Mouse (Mus musculus) T-cell, adult 2 months (primary cell): ENCODE results near the gene Tpk1.

Source experiments
- DNase-seq: peaks from one replicate; pipeline ENCODE4 v3.0.0; 2022; ENCODE audit warnings: low spot score

Tpk1 gene

DNA sequence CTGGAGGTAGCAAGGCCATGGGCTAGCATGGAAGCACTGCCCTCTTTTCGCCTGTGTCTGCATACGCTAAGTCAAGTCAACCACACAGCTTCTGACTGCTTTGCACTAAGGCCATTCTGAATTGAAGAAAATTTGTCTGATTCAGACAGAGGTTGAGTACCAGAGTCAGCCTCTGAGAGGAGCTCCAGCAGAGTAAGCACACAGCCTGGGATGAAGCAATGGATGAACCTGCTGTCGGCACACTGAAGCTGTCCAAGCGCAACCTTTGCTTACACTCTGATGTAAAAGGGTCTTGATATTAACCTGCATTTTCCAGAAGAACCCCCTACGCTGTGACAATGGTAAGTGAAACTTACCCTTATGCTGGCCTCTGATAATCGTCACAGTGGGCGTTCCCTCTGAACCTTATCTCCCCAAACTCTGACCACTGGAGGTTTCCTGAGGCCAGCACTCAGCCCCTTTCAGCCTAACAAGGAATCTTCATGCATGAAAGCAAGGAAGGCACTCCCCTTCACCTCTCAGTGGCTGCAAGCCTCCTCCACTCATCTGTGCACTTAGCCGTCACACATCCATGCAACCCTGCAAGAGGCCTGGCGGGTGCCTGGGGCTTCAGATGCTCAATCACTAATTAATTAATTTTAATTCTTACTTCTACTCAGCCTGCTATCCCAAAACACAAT lies 311.4 kb downstream of the Tpk1 start:
- DNase-seq, result no peak

DNA sequence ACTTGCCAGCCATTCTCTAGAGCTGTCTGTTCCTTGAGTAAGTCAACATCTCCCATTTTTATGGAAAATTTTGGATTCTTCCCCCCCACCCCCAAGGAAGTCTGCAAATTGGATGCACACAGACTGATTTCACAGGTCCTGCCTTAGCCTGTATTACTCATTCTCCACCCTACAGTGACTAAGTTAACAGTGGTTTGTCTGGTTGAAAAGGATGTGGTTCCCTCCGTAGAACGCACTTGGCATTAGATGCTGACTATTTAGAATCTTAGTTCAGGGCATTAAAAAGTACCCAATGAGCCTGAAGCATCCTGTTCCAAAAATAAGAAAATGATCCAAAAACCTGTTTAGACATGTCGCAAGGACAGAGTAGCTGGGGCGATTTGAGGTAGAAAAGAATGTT lies 312.6 kb downstream of the Tpk1 start:
- DNase-seq, result no peak

DNA sequence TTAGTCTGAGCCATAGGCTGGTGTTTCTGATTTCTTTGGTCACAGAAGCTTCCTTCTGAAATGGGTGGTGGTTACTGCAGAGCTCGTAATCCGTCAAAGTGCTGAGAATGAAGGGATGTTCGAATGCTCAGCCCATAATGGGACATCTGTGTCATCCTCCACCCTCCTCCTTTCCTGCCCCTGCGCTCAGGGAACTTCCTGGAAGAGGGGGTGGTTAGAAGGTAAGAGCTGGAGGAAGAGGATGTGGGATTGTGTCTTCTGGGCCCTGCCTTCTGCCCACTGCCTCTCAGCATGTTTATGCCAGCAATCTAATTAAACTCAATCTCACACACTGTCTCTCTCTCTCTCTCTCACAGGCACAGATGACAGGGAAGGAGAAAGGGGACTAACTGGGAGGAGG lies 317.0 kb downstream of the Tpk1 start:
- no peak for DNase-seq

DNA sequence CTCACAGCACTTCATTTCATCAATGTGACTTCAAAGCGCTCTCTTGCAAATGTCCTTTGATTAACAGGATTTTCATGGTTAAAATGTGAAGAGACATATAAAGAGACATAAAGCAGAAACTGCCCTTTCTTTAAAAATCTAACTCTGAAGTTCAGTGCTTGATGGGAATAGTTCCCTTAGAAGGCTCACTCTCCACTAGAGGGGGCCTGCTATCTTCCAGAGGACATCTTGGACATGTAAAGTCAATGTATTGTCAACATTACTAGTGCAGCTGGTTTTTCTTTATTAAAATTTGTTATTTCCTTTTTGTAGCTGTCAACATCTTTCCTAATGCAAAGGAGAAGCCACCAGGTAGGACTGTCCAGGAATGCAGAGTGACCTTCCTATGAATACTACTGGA lies 318.4 kb downstream of the Tpk1 start:
- no peak for DNase-seq

DNA sequence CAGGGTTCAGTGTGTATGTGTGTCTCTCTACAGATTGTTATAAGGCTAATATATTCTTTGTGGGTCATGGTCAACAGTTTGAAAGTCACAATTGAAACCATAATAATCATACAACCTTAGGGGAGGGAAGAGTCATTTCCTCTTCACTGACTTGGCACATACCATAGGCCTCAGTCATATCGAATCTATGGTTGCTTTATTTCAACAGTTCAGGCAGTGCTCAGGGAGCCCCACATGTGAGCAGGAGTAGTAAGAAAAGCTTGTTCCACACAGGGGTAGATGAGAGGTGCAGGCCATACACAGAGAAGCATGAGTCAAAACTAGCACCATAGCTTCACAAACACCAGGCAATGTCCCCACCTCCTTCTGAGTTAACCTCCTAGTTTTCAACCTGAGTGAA lies 323.1 kb downstream of the Tpk1 start:
- DNase-seq, result no peak

DNA sequence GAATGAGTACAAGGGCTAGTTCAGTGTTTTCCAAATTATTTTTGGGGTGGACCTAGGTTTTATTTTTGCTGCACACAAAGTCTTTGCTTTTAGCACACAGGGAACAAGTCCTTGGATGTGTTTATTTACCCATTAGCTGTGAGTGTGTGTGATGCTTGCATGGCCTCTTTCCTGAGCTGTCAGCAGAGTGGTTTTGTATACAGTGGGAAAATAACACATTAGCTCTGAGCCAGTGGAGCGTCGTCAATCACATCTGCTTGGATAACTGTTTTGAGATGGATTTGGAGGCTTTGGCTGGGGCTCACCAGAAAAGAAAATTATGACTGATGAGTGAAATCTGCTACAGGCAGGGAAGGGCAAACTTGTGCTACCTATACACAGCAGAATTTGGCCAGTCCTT lies 323.7 kb downstream of the Tpk1 start:
- no peak for DNase-seq

DNA sequence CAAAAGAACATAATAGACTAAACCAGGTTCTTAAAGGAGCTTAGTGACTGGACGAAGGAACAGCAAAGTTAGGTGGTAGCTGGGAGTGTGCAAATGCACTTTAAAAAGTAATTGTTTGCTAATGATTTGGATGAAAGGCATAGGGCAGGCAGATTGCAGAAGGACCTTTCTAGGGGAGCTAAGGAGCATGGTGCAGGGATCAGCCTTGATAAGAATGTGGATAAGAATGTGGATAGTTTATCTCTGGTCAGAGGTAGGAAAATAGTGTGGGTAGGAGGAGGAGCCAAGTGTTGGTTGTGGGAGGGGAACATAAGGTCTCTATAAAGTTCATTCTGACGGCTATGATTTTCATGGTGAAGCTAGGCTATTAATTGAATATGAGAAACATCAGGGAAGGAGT lies 327.3 kb downstream of the Tpk1 start:
- no peak for DNase-seq

DNA sequence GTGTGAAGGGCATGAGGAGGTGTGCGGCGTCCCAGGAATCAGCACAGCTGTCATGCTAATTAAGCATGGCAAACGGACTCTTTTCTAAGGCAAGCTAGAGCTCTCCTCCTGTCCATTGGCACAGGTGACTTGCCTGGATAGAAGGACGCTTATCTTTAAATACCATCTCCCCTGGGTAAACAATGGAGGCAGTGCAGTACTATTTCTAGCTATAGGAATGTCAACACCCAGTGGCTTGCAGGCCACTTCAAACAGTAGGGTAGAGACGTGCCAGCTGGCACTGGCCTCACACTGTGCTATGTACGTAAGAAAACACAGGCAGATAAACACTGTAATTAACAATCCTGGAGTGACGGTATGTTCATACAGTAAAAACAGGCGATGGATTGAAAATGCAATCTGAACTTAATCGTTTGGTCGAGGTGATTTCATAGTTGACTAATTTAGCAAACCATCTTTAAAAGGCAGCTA lies 328.6 kb downstream of the Tpk1 start:
- no peak for DNase-seq

DNA sequence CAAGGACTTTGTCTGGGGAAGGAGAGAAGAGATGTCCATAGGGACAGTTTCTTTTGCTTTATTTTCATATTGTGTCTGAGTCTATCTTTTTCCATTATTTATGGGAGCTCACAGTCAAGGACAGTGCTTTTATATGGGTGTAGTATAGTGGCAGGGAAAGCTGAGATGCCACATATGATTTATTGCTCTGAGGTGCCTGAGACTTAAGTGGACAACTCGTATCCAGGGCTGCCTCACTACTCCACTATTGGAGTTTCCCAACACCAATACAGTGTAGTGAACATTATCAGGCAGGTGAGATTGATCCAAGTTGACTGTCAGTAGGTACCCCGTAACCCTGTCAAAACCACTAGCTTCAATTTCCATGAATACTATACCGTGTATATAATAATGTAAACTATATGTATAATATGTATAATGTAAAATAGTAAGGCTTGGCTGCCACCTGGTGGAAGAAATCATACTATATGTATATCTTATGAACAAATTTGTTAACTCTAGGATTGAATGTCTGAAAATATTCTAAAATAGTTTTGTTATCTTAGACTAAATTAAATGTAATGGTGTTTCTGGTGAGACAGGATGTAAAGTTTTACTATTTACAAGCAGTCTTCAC lies 330.4 kb downstream of the Tpk1 start:
- no peak for DNase-seq

DNA sequence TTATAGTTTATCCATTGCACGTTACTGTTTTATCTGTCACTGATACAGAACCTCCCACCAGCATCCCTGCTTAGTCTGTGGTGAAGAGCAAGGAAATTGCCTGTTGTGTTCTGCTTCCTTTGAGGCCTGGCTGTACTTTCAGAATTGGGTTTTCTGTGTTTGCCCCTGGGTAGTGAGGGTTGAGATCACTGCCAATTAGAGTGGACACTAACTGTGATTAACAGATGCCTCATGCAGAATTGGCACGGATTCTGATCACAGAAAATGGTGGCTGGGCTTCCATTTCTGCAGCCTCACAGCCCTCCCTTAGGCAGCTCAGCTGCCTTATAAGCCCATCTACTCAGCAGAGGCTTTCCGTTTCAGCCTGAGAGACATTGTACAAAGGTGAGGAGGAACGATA lies 332.6 kb downstream of the Tpk1 start:
- no peak for DNase-seq

DNA sequence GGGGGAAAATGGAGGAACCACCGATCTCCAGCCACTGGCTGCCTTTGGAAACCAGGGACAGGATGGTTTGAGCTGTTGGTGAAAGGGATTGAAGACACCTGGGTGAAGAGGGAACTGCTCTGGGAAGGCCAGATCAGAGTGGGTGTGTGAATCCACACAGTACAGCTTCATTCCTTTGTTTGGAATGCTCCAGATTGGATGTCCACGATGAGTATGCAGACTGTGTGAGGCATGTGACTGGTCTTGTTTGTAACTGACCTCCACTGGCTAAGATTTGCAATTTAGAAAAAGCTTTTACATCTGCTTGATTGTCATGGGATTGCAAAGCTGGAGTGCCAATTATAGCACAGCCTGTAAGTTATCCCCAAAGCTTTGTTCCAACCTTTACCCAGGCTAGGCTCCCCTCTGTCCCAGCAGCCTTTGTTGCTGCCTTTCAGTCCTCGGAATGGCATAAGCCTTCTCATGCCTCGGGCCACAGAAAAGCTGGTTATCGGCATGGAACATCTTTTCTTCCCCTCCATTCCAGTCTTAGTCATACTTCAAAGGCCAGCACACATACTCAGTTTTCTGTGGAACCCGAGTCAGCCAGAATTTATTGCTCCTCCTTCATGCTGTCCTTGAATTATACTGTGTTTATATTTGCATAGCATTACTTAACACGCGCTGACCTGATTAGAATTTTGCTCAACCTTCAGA lies 353.0 kb downstream of the Tpk1 start:
- no peak for DNase-seq

DNA sequence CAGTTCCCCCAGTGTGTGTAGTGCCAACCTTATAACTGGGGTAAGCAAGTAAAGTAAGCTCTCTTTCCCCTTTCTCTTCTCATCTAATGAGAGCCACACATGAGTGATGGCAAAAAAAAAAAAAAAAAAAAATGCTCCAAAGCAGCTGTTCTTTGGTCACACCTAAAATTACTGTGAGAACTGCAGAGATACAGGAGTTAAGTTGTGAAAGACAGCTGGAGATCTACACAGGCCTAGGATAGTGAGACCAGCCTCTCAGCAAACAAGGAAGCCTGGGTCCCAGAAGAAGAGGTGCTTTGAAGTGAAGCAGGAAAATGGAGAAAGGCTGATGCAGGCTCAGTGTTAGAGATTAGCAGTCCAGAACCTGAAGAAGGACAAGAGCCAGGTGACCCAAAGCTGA lies 353.5 kb downstream of the Tpk1 start:
- no peak for DNase-seq

DNA sequence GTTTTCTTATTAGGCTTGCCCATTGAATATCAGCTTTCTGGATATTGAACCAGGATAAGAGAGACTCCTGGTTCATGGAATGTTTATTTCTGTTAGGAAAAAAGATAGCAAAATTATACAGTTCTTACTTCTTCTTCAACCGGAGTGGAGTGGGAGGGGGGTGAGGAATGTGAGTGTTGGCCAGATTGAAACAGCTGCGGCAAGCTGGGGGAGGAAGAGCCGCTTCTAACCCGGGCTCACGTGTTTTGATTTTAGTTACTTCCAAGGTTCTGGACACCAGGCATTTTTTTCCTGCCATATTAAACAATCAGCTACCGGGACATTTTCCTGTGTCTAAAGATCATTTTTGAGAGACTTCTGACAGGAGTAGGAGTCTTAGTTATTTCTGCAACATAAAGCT lies 356.0 kb downstream of the Tpk1 start:
- no peak for DNase-seq

DNA sequence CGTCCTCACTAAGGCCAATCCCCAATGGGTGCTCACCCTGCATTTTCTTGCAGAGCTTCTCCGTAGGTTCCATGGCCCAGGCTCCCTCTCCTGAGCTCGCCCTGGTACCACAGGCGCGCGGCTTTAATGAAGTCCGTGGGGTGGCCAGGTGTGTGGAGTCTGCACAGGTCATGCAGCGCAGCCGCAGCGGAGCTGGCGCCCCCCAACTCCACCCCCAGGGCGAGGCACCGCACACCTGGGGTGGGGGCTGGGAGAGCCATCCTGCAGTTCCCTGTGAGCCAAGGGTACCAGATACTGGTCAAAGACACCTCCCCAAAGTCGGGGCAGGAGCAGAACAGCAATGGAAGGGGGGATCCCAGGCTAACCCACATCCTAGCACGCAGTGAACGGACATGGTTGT lies 356.6 kb downstream of the Tpk1 start, which contains the start of gene Nobox:
Gene Nobox (minus strand): TSS at position 101 of the 400 bp plus-strand sequence.
- DNase-seq, result no peak

DNA sequence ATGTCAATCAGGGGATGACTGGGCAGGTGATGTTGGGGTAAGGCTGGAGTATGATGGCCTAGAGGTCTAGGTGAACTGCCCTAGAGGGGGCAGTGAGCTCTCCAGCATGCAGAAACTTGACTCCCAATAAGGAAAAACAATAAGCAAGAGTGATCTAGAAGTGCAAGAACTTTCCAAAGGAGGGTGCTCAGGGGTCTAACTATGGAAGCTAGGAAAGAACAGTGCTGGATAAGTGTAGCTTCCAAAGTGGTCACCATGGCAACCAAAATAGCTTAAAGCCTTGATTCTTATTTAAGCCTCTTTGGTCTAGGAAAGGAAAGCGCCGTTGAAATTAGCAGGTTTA lies 368.6 kb downstream of the Tpk1 start:
- no peak for DNase-seq

DNA sequence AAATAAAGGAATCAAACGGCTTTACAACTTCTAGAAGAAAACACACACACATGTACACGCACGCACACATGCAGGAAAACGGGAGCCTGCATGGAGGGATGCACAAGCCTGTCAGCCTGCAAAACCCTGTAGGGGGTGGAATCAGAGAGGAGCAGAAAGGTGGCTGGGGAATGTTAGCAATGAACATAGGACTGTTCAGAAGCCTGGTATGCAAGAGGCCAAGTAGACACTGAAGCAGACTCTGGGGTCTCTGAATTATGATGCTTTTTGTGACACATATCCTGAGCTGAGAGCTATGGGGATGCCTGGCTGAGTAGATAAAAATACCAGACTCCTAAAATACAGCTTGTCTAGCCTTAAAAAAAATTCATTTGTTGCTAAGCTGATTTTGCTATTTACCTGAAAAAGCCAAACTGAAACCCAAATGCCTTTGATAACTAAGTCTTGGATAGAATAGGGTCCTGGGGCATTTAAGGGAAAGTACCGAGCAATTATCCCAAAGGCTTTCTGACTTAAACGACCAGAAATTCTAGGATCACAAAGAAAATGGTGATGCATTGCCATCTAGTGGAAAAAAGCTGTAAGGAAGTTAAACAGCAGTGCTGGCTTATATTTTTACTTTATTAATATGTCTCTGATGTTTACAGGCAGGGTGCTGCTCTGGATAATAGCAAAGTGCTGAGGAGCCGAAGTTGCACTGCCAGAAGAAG lies 369.1 kb downstream of the Tpk1 start:
- DNase-seq, result no peak

DNA sequence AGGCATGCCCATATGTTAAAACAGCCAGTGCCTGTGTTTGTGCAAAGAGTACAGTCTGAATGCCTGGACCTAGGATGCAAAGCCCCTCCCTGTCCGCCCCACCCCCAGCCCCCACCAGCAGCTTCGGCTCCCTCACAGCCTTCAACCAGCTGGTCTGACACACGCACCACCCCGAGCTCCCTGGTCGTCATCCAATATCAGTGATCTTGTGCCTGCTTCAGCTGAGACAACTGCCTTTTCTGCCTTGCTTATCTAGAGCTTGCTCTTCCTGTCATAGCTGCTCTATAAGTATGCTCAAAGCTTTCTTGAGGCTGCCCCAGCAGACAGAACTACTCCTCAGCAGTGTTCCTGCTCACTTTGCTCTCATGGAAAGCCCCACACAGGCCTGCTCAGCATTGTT lies 370.2 kb downstream of the Tpk1 start:
- DNase-seq, result no peak
